Mouse (Mus musculus) heart, adult 2 months (tissue): ENCODE measurements at regions not wholly inside any gene's neighbourhood (a gene's known extent, or its start where the extent isn't known, plus 50 kb on each side); places are given as distances from the start of the nearest gene placed in this dataset.

Source experiments
- DNase-seq, 2 experiments: peaks; one replicate each; pipeline ENCODE4 v3.0.0; 2021
- H3K27ac ChIP-seq: fragments of 200-600 bp; 2 replicates; pipeline ENCODE4 v1.8.1; 2022
- H3K27me3 ChIP-seq: fragments of 200-500 bp; 2 replicates; pipeline ENCODE4 v1.6.1; 2012; ENCODE audit warnings: mild to moderate bottlenecking, low read length, inconsistent platforms, mixed read lengths; ENCODE audit not compliant: control insufficient read depth, insufficient read depth
- H3K36me3 ChIP-seq: fragments of 200-500 bp; 2 replicates; pipeline ENCODE4 v1.6.1; 2012; ENCODE audit warnings: low read length, inconsistent platforms; ENCODE audit not compliant: control insufficient read depth, insufficient read depth
- H3K4me1 ChIP-seq: fragments of 200-500 bp; 2 replicates; pipeline ENCODE4 v1.6.1; 2011; ENCODE audit warnings: low read length; ENCODE audit not compliant: control insufficient read depth, insufficient read depth
- H3K4me3 ChIP-seq: fragments of 200-600 bp; 2 replicates; pipeline ENCODE4 v1.8.1; 2022
- H3K79me2 ChIP-seq: fragments of 200-500 bp; replicated peaks from 2 replicates; pipeline ENCODE4 v1.6.1; 2012; ENCODE audit warnings: mild to moderate bottlenecking, inconsistent platforms, low read length, moderate library complexity, mixed read lengths; ENCODE audit not compliant: control insufficient read depth, insufficient read depth
- H3K9ac ChIP-seq: fragments of 200-500 bp; 2 replicates; pipeline ENCODE4 v1.6.1; 2012; ENCODE audit warnings: low read depth, mild to moderate bottlenecking, control low read depth, inconsistent platforms, low read length, mixed read lengths
- CTCF ChIP-seq: fragments of 200-600 bp; IDR thresholded peaks from 2 replicates; pipeline ENCODE4 v1.8.1; 2022; ENCODE audit warnings: antibody characterized with exemption, mild to moderate bottlenecking, moderate library complexity
- EP300 ChIP-seq: fragments of 200-500 bp; IDR thresholded peaks from 2 replicates; pipeline ENCODE4 v1.6.1; 2011; ENCODE audit warnings: low read depth, low read length, control low read depth; ENCODE audit not compliant: insufficient read depth
- POLR2A ChIP-seq: fragments of 200-500 bp; IDR thresholded peaks from 2 replicates; pipeline ENCODE4 v1.6.1; 2011; ENCODE audit warnings: mild to moderate bottlenecking, low read depth, low read length, control low read depth; ENCODE audit not compliant: insufficient read depth
- WGBS: fragments of 180-500 bp; shearing (Covaris S2); methylation state at CpG from one replicate; pipeline ENCODE4 v1.1.7; 2018; 5-methylcytosine and 5-hydroxymethylcytosine counted together
- intact Hi-C: fragments of 180-260 bp; cut with DNase I; formaldehyde crosslinking; loops from one replicate; pipeline ENCODE4 v1.15.1; 2025

DNA sequence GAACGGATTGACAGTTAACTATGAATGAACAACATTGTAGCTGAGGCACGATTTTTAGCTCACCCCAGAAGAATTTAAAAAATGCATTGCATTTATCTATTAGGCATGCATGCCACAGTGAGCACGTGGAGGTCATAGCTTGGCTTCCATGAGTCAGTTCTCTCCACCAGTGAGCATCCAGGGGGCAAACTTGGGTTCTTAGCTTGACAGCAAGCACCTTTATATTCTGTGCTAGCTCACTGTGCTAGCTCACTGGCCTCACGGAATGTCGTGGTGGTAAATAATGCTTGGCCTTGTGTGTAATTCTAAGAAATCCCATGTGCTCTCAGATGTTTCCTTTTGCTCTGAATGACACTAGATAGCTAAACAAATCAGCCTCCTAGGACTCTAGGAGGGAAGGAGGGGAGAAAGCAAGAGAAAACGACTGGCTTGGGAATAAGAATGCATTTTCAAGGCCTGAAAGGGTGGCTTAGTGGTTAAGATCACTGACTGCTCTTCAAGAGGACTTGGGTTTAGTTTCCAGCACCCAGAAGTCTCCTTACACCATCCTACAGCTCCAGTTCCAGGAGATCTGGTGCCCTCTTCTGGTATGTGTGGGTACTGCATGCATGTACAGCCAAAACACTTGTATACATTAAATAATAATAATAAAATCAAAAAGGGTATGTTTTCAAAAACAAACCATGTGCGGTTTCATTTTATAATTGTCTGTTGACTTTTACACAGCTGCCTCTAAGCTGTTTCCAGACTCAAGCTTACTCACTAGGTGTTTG, 485.3 kb downstream of the Adam3 start:
- Histone ChIP-seq H3K4me1 (peaks cover 1% of the 10 kb centered on the region), H3K9ac (no peak overlapping the region), H3K27ac (no peak overlapping the region), H3K4me3 (no peak overlapping the region), H3K36me3 (no peaks in the 10 kb centered on the region), H3K79me2 (no peaks in the 10 kb centered on the region), H3K27me3 (no peaks in the 10 kb centered on the region)
- TF ChIP-seq POLR2A (no peak), CTCF (peak; percentile 65)
- WGBS: 75% methylated on average over 7 of the region's 7 CpGs
- DNase-seq: no peak
- intact Hi-C loops: no loop called here

DNA sequence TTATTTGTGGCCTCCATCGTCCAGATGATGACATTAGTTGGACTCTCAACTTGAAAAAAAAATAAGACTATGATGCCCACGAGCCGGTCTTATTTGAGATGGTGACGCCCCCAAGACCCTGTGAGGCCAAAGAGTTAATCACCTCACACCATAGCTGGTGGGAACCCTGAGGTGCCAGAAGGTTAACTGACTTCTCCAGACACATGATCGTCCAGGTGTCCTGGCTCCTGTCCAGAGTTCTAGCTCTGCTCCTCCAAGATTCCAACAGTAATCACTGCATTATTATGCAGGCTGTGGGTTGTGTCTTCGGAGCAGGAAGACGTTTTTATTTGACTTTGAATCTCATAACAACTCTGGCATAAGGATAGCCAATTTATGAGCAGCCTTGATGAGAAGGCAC, 490.7 kb downstream of the Adam3 start:
- DNase-seq: no peak
- no peak overlapping the region for H3K9ac ChIP-seq

DNA sequence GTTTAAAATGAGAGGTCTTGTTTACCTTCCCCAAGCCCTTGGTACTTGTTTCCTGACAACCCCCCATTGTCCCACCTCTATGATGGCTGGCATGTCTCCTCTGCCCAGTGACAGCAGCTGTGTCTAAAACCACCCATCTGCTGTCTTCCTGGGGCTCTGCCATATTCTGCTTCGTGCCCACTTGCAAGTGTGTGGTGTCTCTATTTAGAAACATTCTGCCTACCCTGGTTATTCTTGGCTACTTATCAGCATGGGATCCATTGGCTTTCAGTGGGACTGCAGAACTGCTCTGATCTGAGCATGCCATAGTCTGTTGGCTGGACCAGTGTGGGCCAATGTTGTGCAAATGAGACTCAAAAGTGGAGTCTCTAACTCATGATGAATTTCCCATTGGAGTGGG, 497.5 kb downstream of the Adam3 start:
- H3K36me3 ChIP-seq: no peaks in the 10 kb centered on the region
- H3K27me3 ChIP-seq: no peaks in the 10 kb centered on the region
- WGBS: 30% methylated on average over 1 of the region's 1 CpGs
- no peak overlapping the region for H3K4me3 ChIP-seq
- TF ChIP-seq EP300: no peak
- TF ChIP-seq POLR2A: no peak
- no peak for TF ChIP-seq CTCF
- peak in 1 of 2 experiments; percentile 30 for DNase-seq
- no peaks in the 10 kb centered on the region for H3K4me1 ChIP-seq
- H3K27ac ChIP-seq: no peak overlapping the region
- H3K9ac ChIP-seq: no peak overlapping the region
- no peaks in the 10 kb centered on the region for H3K79me2 ChIP-seq
- intact Hi-C loops: no loop called here

More for the DNA sequence above, 490.7 kb downstream of the Adam3 start:
- no peaks in the 10 kb centered on the region for H3K79me2 ChIP-seq
- H3K4me3 ChIP-seq: no peak overlapping the region
- no peak overlapping the region for H3K27ac ChIP-seq
- TF ChIP-seq POLR2A (no peak), EP300 (no peak), CTCF (no peak)
- intact Hi-C loops: no loop called here
- H3K36me3 ChIP-seq: no peaks in the 10 kb centered on the region
- peaks cover 1% of the 10 kb centered on the region for H3K4me1 ChIP-seq
- H3K27me3 ChIP-seq: no peaks in the 10 kb centered on the region
- 64% methylated on average over 7 of the region's 7 CpGs for WGBS

DNA sequence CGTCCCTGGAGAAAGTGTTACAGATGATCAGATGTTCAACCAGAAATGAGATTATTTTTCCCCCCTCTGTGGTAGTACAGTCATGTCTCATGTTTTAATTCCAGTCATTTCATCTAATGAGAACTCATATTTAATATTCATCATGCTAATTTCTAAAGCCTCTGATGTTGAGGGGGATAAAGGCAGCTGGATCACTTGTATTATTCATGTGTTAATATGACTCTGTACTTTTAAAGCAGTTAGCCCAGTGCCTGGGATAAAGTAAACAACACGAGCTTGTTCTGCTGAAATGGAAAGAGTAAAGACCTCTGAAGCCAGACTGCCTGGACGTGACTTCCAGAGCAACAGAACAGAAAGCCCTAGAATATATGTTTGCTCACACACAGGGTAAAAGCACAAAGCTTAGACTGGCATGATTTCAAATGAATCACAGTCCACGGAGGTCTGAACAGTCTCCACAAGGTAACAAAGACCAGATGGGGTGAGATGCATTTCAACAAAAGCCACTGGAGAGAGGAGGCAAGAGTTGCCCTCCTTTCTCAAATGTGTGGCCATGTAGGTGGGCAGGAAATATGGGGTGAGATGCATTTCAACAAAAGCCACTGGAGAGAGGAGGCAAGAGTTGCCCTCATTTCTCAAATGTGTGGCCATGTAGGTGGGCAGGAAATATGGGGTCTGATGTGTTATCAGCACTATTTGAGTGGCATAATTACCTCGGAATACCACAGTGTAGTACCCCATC, 498.1 kb downstream of the Adam3 start:
- 70% methylated on average over 5 of the region's 5 CpGs for WGBS
- no peak for TF ChIP-seq CTCF
- no peak for TF ChIP-seq POLR2A
- no peak for TF ChIP-seq EP300
- Histone ChIP-seq H3K27me3 (no peaks in the 10 kb centered on the region), H3K27ac (no peak overlapping the region), H3K4me3 (no peak overlapping the region), H3K9ac (no peak overlapping the region), H3K79me2 (no peaks in the 10 kb centered on the region), H3K36me3 (no peaks in the 10 kb centered on the region), H3K4me1 (no peaks in the 10 kb centered on the region)
- DNase-seq: no peak
- intact Hi-C loops: no loop called here

DNA sequence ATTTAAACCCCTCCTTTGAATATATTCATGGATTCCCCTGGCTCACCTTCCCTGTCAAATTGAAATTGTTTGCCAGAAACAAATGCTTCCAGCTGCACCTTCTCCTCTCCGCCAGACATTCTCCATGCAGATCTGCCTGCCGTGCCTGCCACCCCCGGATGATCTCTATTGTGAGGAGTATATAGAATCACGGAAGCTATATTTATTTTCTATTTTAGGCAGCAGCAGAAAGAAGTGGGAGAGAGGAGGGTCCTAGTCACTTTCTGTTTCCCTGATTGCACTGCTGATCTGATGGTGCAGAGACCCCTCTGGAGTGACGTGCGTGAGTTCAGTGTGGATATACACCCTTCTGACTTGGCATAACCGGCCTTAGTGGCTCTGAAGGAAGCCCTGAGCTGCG, 505.4 kb downstream of the Adam3 start:
- no peak for TF ChIP-seq CTCF
- no peak for TF ChIP-seq POLR2A
- TF ChIP-seq EP300: no peak
- Histone ChIP-seq H3K4me3 (no peak overlapping the region), H3K27ac (no peak overlapping the region), H3K9ac (no peak overlapping the region), H3K79me2 (no peaks in the 10 kb centered on the region), H3K4me1 (no peaks in the 10 kb centered on the region), H3K36me3 (no peaks in the 10 kb centered on the region), H3K27me3 (no peaks in the 10 kb centered on the region)
- WGBS: 43% methylated on average over 8 of the region's 8 CpGs
- DNase-seq: no peak
- intact Hi-C loops: no loop called here

DNA sequence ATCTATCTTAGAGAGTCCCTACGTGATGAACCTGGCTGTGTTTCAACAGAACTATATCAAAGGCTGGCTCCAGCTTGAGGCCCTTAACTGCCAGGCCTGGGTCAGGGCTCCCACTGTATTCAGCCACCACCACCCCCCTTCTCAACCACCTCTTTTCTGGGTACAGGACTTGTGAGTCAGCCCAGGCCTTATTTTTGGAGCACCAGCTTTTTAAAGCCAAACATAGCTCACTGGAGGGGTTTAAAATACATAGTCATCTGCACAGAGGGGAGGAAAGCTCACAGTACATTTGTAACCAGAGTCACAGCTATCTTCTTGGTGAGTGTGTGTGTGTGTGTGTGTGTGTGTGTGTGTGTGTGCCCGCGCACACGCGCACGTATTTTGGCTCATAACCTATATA, 509.0 kb downstream of the Adam3 start:
- 86% methylated on average over 6 of the region's 6 CpGs for WGBS
- H3K27ac ChIP-seq: no peak overlapping the region
- no peaks in the 10 kb centered on the region for H3K36me3 ChIP-seq
- H3K4me3 ChIP-seq: no peak overlapping the region
- H3K27me3 ChIP-seq: no peaks in the 10 kb centered on the region
- intact Hi-C loops: no loop called here
- no peaks in the 10 kb centered on the region for H3K4me1 ChIP-seq
- no peak for DNase-seq
- no peak overlapping the region for H3K9ac ChIP-seq
- no peak for TF ChIP-seq EP300
- TF ChIP-seq CTCF: no peak
- TF ChIP-seq POLR2A: no peak
- no peaks in the 10 kb centered on the region for H3K79me2 ChIP-seq
